ENCODE assay signal across 37 mouse cellular contexts in genomic region chr5:72987786-72988185, GRCm38 (mm10). TPM values are rescaled to one million over a fixed set of nuclear protein-coding genes. Genes with fewer than 3 reads are reported as not detected.
"Had no signal": no experiment of that assay in that cellular context is flagged by ENCODE, and none has a peak within 500 bp of the region (broad histone marks: within the 10 kb centered on the region; RNA-seq: fewer than 3 reads in every experiment).

No protein-coding gene starts in this region.

- H3K36me3 ChIP-seq: limb, embryonic 10.5 days; limb, embryonic 12.5 days; limb, embryonic 13.5 days; limb, embryonic 15.5 days; liver, embryonic 12.5 days; liver, embryonic 13.5 days; liver, embryonic 15.5 days; lung, embryonic 15.5 days; midbrain, embryonic 10.5 days; midbrain, embryonic 12.5 days; midbrain, embryonic 13.5 days; midbrain, embryonic 15.5 days had no signal

- H3K27me3 ChIP-seq: limb, embryonic 12.5 days; limb, embryonic 13.5 days; limb, embryonic 15.5 days; liver, embryonic 12.5 days; liver, embryonic 13.5 days; liver, embryonic 15.5 days; lung, embryonic 15.5 days; midbrain, embryonic 12.5 days; midbrain, embryonic 13.5 days; midbrain, embryonic 15.5 days had no signal

- H3K4me2 ChIP-seq: limb, embryonic 12.5 days; limb, embryonic 13.5 days; limb, embryonic 15.5 days; liver, embryonic 11.5 days; liver, embryonic 12.5 days; liver, embryonic 13.5 days; liver, embryonic 15.5 days; lung, embryonic 14.5 days; lung, embryonic 15.5 days; midbrain, embryonic 11.5 days; midbrain, embryonic 12.5 days; midbrain, embryonic 13.5 days; midbrain, embryonic 15.5 days had no signal

- H3K4me3 ChIP-seq: limb, embryonic 10.5 days; limb, embryonic 12.5 days; limb, embryonic 13.5 days; limb, embryonic 15.5 days; liver, embryonic 12.5 days; liver, embryonic 13.5 days; liver, embryonic 15.5 days; lung, embryonic 15.5 days; megakaryocyte, embryonic 14.5 days; midbrain, embryonic 10.5 days; midbrain, embryonic 12.5 days; midbrain, embryonic 13.5 days; midbrain, embryonic 15.5 days; myocyte had no signal

- H3K4me1 ChIP-seq: liver, embryonic 12.5 days; liver, embryonic 13.5 days; liver, embryonic 15.5 days; lung, embryonic 15.5 days; megakaryocyte, embryonic 14.5 days; midbrain, embryonic 15.5 days had no signal

- H3K9ac ChIP-seq: limb, embryonic 12.5 days; limb, embryonic 13.5 days; limb, embryonic 15.5 days; liver, embryonic 12.5 days; liver, embryonic 13.5 days; liver, embryonic 14.5 days; liver, embryonic 15.5 days; liver, postnatal 0 days; lung, embryonic 14.5 days; lung, embryonic 15.5 days; midbrain, embryonic 12.5 days; midbrain, embryonic 13.5 days; midbrain, embryonic 15.5 days had no signal

- H3K27ac ChIP-seq: limb, embryonic 10.5 days; limb, embryonic 12.5 days; limb, embryonic 13.5 days; limb, embryonic 15.5 days; liver, embryonic 12.5 days; liver, embryonic 13.5 days; liver, embryonic 14.5 days; liver, embryonic 15.5 days; lung, embryonic 15.5 days; macrophage; midbrain, embryonic 10.5 days; midbrain, embryonic 12.5 days; midbrain, embryonic 13.5 days; midbrain, embryonic 15.5 days had no signal

- ATAC-seq: liver, embryonic 12.5 days; liver, postnatal 0 days; lung, postnatal 0 days; midbrain, embryonic 13.5 days; midbrain, embryonic 15.5 days; midbrain, embryonic 16.5 days had no signal

- H3K9me3 ChIP-seq: limb, embryonic 10.5 days; limb, embryonic 12.5 days; limb, embryonic 13.5 days; limb, embryonic 15.5 days; liver, embryonic 12.5 days; liver, embryonic 13.5 days; liver, embryonic 15.5 days; lung, embryonic 15.5 days; megakaryocyte, embryonic 14.5 days; midbrain, embryonic 10.5 days; midbrain, embryonic 12.5 days; midbrain, embryonic 13.5 days; midbrain, embryonic 15.5 days had no signal

- DNase-seq: left cerebral cortex, postnatal 4 days; liver; liver, embryonic 13.5 days; liver, postnatal 0 days; lung, adult 18-20 months; lung, adult 2 months; lung, embryonic 14.5 days; lung, postnatal 10 days; lung, postnatal 14 days; lung, postnatal 36 days; lung, postnatal 4 days; midbrain, embryonic 14.5 days had no signal

RNA-seq across cellular contexts. Expression of gene Gm10135, which starts 13.3 kb away (rescaled TPM):
- polyA plus RNA-seq: limb, embryonic 10.5 days; limb, embryonic 11.5 days; limb, embryonic 12.5 days; limb, embryonic 13.5 days; limb, embryonic 14.5 days; limb, embryonic 15.5 days; liver, adult 2 months; liver, embryonic 11.5 days; liver, embryonic 12.5 days; liver, embryonic 13.5 days; liver, embryonic 14.5 days; liver, embryonic 15.5 days; liver, embryonic 16.5 days; liver, postnatal 0 days; lung, adult 2 months; lung, embryonic 14.5 days; lung, embryonic 15.5 days; lung, embryonic 16.5 days; lung, postnatal 0 days; macrophage; midbrain, embryonic 10.5 days; midbrain, embryonic 11.5 days; midbrain, embryonic 12.5 days; midbrain, embryonic 13.5 days; midbrain, embryonic 14.5 days; midbrain, embryonic 15.5 days; midbrain, embryonic 16.5 days; midbrain, postnatal 0 days; myocyte had no signal

RNA-seq across cellular contexts. Expression of gene Slc10a4, which starts 18.9 kb away (rescaled TPM):
- polyA plus RNA-seq: liver, adult 2 months; liver, postnatal 0 days; macrophage had no signal
